Mouse (Mus musculus) G1E (cell line): ENCODE results near the gene Il11ra1. TPM values are rescaled to one million over a fixed set of nuclear protein-coding genes. Genes with fewer than 3 reads are reported as not detected.

Experiments
- ATAC-seq: 2 replicates; pipeline ENCODE4 v1.8.0; 2016; ENCODE audit warnings: mild to moderate bottlenecking; ENCODE audit not compliant: insufficient number of reproducible peaks, poor library complexity, low FRiP score, severe bottlenecking; ENCODE audit errors: extremely low read depth
- DNase-seq: peaks from one replicate; pipeline ENCODE4 v3.0.0; 2012; ENCODE audit warnings: low spot score
- H3K27me3 ChIP-seq: 2 replicates; pipeline ENCODE4 v1.6.1; 2012; ENCODE audit warnings: mild to moderate bottlenecking, low read length, inconsistent platforms; ENCODE audit not compliant: insufficient read depth
- H3K36me3 ChIP-seq: replicated peaks from 2 replicates; pipeline ENCODE3; 2012; ENCODE audit warnings: mild to moderate bottlenecking, inconsistent platforms
- H3K4me1 ChIP-seq: 2 replicates; pipeline ENCODE4 v1.6.1; 2012; ENCODE audit warnings: low read depth, low read length, inconsistent platforms, mixed read lengths; ENCODE audit not compliant: insufficient read depth
- H3K4me3 ChIP-seq: 2 replicates; pipeline ENCODE4 v1.5.1; 2012; ENCODE audit warnings: low read depth, mild to moderate bottlenecking, inconsistent platforms, low read length, moderate library complexity, mixed read lengths
- H3K9me3 ChIP-seq: replicated peaks from 2 replicates; pipeline ENCODE4 v1.6.1; 2012; ENCODE audit warnings: inconsistent platforms
- CTCF ChIP-seq: IDR thresholded peaks from 2 replicates; pipeline ENCODE4 v1.5.1; 2012; ENCODE audit warnings: low read depth, low read length, inconsistent platforms, mixed read lengths
- GATA1 ChIP-seq: IDR thresholded peaks from 2 replicates; pipeline ENCODE4 v1.6.1; 2012; ENCODE audit warnings: borderline replicate concordance, low read length, inconsistent platforms, mixed read lengths
- GATA2 ChIP-seq: IDR thresholded peaks from 2 replicates; pipeline ENCODE4 v1.6.1; 2012; ENCODE audit warnings: low read depth, low read length, inconsistent platforms, borderline replicate concordance
- POLR2AphosphoS5 ChIP-seq: IDR thresholded peaks from 2 replicates; pipeline ENCODE4 v1.6.1; 2012; ENCODE audit warnings: low read depth, low read length, inconsistent platforms; ENCODE audit not compliant: insufficient replicate concordance
- TAL1 ChIP-seq: conservative IDR thresholded peaks from 2 replicates; pipeline ENCODE4 v1.6.1; 2012; ENCODE audit warnings: low read depth, low read length, inconsistent platforms, mixed read lengths
- polyA plus RNA-seq: library from polyadenylated mRNA; stranded (reverse); fragments of >175 nt; gene quantifications from 2 replicates; pipeline ENCODE4 v1.2.3, GENCODE M21; 2012
- total RNA-seq, 2 experiments: library from RNA; stranded (forward) in 1 of 2; stranded (reverse) in 1 of 2; fragments of 200-1000 nt in 1 of 2; fragments of >200 nt in 1 of 2; fragmentation: Nextera tagmentation in 1 of 2; gene quantifications; 2 replicates each; pipeline ENCODE4 v1.2.3; 2014 to 2017

The Il11ra1 gene
- total and polyA plus RNA-seq, 3 experiments, result 3.4 to 18.5 (median 4.6) TPM

DNA sequence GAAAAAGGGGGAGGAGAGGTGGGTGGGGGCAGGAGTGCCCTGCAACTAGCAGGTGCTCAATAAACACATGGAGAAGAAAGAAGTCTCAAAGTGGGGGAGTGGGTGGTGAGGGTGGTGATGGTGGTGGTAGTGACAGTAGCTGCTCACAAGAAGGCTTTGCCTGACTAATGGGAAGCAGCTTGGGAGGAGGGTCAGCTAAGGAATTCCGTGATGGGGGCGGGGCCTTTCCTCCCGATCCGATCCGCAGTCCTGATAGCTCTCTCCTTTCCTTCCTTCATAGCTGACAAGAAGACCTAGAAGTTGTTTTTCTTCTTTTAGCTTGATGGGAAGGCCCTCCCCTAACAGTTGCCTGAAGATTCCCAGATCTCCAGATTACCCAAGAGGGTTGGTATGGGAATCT, 4.9 kb downstream of the Il11ra1 start:
- Histone ChIP-seq H3K36me3 (no peaks in the 10 kb centered on the region), H3K4me1 (peaks cover 15% of the 10 kb centered on the region), H3K4me3 (no peak overlapping the region), H3K27me3 (peaks cover 23% of the 10 kb centered on the region), H3K9me3 (no peaks in the 10 kb centered on the region)
- no peak for ATAC-seq
- DNase-seq, result no peak
- TF ChIP-seq GATA2 (no peak), POLR2AphosphoS5 (no peak), TAL1 (no peak), CTCF (no peak), GATA1 (no peak)

DNA sequence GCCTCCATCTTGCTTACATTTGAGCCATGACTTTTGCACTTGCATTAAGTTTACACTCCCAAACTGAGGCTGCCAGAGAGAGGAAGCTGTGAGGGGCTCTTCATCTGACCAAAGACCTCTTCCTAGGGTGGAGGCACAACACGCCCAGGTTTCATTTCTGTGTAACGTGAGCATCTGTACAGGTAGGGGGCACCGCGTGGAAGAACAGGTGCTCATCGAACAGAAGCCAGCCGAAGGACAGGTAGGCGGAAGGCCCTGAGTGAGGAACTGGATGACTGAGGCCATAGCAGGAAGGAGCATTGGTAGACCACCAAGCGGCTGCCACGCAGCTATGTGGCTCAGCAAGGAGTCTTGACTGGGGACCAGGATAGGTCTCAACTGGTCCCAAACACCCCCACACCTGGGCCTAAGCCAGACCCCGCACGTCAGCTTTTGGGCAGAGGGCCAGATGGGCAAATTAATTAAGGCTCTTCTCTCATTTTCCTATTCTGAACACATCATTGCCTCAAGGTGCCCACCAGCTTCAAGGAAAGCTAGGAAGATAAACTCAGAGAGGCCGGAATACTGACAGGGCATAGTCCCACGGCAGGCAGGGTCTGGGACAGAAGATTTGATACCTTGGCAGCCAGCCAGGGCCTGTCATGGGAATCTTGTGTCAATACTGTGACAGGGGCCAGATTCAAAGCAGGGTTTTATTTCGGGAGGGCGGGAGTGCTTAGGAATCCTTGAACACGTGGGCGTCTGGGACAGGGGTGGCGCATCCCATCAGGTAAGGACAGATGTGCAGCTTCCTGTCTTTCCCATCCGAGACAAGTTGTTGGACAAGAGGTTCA, 6.3 kb downstream of the Il11ra1 start:
- TF ChIP-seq GATA1, result no peak
- Histone ChIP-seq H3K4me3 (no peak overlapping the region), H3K9me3 (no peaks in the 10 kb centered on the region), H3K36me3 (peaks cover 11% of the 10 kb centered on the region), H3K4me1 (peaks cover 18% of the 10 kb centered on the region), H3K27me3 (peaks cover 23% of the 10 kb centered on the region)
- no peak for DNase-seq
- no peak for ATAC-seq

DNA sequence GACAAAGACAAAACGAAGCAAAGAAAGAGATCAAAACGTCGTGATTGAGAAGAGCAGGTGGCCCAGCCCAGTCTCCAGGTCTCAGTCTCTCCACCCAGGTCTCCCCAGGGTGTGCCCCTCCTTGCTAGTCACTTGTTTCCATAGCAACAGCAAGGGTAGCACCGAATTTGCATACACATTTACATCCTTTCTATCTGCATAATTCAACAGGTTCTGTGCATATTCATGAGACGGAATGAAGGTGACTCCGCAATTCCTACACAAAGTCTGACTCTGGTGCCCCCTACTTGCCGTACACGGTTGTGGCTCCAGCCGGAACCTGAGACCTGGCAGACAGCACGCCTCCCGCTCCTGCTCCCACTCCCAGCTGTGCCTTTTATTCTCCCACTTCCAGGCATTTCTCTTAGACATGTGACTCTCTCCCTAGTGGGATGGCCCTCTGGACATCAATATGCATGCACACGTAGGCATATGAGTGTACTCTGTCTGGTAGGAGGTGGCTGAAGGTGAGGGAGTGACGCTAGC, 7.3 kb downstream of the Il11ra1 start:
- DNase-seq (peak; percentile 44), ATAC-seq (peak; percentile 22)
- no peaks in the 10 kb centered on the region for H3K9me3 ChIP-seq
- no peak for TF ChIP-seq TAL1
- TF ChIP-seq POLR2AphosphoS5, result no peak
- TF ChIP-seq GATA1, result no peak
- no peak for TF ChIP-seq GATA2
- no peak for TF ChIP-seq CTCF
- peaks cover 23% of the 10 kb centered on the region for H3K27me3 ChIP-seq
- H3K4me3 ChIP-seq, result no peak overlapping the region
- H3K36me3 ChIP-seq, result peaks cover 20% of the 10 kb centered on the region
- peaks cover 28% of the 10 kb centered on the region for H3K4me1 ChIP-seq

DNA sequence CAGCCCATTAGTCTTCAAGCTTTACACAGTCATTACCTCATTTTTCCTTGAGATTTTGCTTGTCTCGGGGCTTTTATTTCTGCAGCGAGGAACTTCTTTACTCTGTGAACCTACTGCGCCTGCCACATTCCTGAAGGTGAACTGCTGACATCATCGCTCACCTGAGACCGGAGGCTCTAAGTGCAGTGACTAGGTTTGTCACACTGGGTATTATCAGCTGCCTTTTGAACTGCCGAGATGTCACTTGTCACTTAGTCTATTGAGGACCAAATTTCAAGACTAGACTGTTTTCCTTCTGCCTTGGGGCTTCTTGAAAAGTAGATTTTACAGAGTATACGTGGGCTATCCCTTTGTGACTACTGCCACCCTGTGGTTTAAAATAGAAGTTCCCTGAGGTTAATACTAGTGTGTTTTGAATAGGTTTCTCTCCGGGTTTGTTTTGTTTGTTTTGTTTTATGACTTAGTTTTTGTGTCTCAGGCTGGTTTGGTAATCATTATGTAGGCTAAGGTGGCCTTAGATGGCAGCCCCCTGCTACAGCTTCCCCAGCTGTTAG, 8.5 kb downstream of the Il11ra1 start:
- DNase-seq (no peak), ATAC-seq (no peak)
- H3K27me3 ChIP-seq, result peaks cover 23% of the 10 kb centered on the region
- TF ChIP-seq TAL1 (no peak), CTCF (no peak), GATA2 (no peak), POLR2AphosphoS5 (no peak), GATA1 (no peak)
- H3K4me3 ChIP-seq, result no peak overlapping the region
- H3K9me3 ChIP-seq, result no peaks in the 10 kb centered on the region
- H3K4me1 ChIP-seq, result peaks cover 36% of the 10 kb centered on the region
- peaks cover 27% of the 10 kb centered on the region for H3K36me3 ChIP-seq

DNA sequence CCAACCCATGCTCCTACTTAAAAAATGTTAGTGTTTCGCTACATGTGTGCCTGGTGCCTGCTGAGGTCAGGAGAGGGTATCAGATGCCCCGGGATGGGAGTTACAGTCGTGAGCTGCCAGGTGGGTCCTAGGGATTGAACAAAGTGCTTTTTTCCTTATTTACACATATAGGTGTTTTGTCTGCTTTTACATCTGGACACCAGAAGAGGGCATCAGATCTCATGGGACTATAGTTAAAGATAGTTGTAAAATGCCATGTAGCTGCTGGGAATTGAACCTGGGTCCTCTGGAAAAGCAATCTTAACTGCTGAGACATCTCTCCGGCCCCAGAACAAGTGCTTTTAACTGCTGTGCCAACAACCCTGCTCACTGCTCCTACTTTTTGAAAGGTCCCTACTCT, 10.4 kb downstream of the Il11ra1 start:
- Histone ChIP-seq H3K9me3 (no peaks in the 10 kb centered on the region), H3K36me3 (peaks cover 37% of the 10 kb centered on the region), H3K4me3 (no peak overlapping the region), H3K4me1 (peaks cover 51% of the 10 kb centered on the region), H3K27me3 (peaks cover 17% of the 10 kb centered on the region)
- ATAC-seq (no peak), DNase-seq (no peak)
- TF ChIP-seq GATA2, result no peak
- no peak for TF ChIP-seq TAL1
- no peak for TF ChIP-seq POLR2AphosphoS5

DNA sequence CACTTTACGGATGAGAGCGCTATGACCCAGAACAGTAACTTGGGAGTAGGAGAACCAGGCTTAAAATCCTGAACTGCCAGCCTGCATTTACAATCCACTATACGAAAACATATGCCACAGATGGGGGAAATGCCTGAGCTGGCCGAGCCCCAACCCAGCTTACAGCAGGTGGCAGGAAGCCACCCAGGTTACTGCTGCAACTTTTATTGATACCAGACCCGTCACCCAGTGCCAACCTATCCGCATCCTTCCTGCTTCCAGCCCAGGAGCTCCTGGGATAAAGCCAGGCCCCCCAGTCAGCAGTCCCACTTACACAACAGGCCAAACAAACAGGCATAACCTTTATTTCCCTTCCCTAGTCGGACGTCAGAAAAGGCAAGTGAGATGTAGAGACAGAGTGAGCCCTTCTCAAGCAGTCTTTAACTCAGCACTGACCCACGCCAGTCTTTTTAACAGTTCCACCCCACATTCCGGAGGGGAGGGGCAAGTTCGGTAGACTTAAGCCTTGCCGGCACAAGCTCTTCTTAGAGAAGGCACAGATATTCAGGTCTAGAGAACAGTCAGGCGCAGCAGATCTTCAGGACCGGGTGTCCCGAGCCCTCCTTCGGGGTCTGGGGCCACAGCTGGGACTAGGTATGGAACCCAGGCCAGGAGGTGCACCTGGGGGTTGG, 12.1 kb downstream of the Il11ra1 start:
- Histone ChIP-seq H3K9me3 (no peaks in the 10 kb centered on the region), H3K27me3 (peaks cover 10% of the 10 kb centered on the region), H3K4me3 (peak overlapping the region; percentile 82), H3K4me1 (peaks cover 54% of the 10 kb centered on the region), H3K36me3 (peaks cover 53% of the 10 kb centered on the region)
- no peak for TF ChIP-seq GATA2
- no peak for TF ChIP-seq GATA1
- TF ChIP-seq POLR2AphosphoS5, result no peak
- TF ChIP-seq CTCF, result no peak
- TF ChIP-seq TAL1, result no peak
- ATAC-seq (no peak), DNase-seq (no peak)
